ENCODE assay signal across 8 mouse cellular contexts in the genomic region with DNA sequence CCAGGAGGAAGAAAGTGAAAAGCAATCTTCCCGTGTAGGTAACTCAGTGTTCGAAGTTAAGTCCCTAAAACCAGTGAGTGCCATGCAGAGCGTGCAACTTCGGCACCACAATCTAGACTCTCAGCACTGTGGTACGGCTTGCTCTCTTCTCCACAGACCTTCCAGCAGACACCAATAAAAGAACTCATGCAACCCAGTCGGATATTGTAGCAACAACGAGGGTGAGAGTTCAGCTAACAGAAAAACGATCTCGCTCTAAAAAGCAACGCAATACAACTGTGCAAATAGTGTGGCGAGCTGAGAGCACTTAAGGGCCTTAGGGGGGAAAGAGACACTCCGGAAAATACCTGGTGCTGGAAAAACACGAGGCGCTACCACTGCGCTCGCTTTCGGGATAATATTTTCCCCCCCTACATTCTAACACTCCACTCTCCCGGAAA. TPM values are rescaled to one million over a fixed set of nuclear protein-coding genes. Genes with fewer than 3 reads are reported as not detected.
DNase-seq lines count a peak whose midpoint lies in the region; ATAC-seq and TF ChIP-seq lines count a peak whose summit lies in the region.

No protein-coding gene starts in this region.

- no peak for ATAC-seq in forebrain, embryonic 15.5 days (replicated peaks)
- no peak for ATAC-seq in limb, embryonic 15.5 days (ENCODE audit: insufficient number of reproducible peaks, low FRiP score, low TSS enrichment, low read depth)
- no peak for ATAC-seq in midbrain, embryonic 16.5 days

- no peaks in the 10 kb centered on the region for H3K27me3 ChIP-seq in forebrain, embryonic 15.5 days
- no peaks in the 10 kb centered on the region for H3K27me3 ChIP-seq in limb, embryonic 15.5 days
- H3K27me3 ChIP-seq in midbrain, embryonic 16.5 days (ENCODE audit: control insufficient read depth, insufficient read depth, low read depth, low read length) = no peaks in the 10 kb centered on the region

- H3K4me3 ChIP-seq in left cerebral cortex, adult 2 months = peak overlapping the region; percentile 96
- H3K4me3 ChIP-seq in forebrain, embryonic 15.5 days = peak overlapping the region; percentile 83
- peak overlapping the region; percentile 97 for H3K4me3 ChIP-seq in limb, embryonic 15.5 days
- H3K4me3 ChIP-seq in midbrain, embryonic 16.5 days (ENCODE audit: low read depth, low read length) = peak overlapping the region; percentile 99

- 0% methylated on average over 18 of the region's 18 CpGs for WGBS in forebrain, embryonic 15.5 days
- 0% methylated on average over 18 of the region's 18 CpGs for WGBS in limb, embryonic 15.5 days
- WGBS in midbrain, embryonic 16.5 days = under 1% methylated on average over 18 of the region's 18 CpGs

- H3K9me3 ChIP-seq in forebrain, embryonic 15.5 days = no peaks in the 10 kb centered on the region
- H3K9me3 ChIP-seq in limb, embryonic 15.5 days = no peaks in the 10 kb centered on the region
- no peaks in the 10 kb centered on the region for H3K9me3 ChIP-seq in midbrain, embryonic 16.5 days (replicated peaks; ENCODE audit: control insufficient read depth, low read length, poor library complexity, severe bottlenecking)

- no peaks in the 10 kb centered on the region for H3K36me3 ChIP-seq in forebrain, embryonic 15.5 days
- no peaks in the 10 kb centered on the region for H3K36me3 ChIP-seq in limb, embryonic 15.5 days
- no peaks in the 10 kb centered on the region for H3K36me3 ChIP-seq in midbrain, embryonic 16.5 days (ENCODE audit: control insufficient read depth, insufficient read depth, low read length)

- peak overlapping the region; percentile 96 for H3K27ac ChIP-seq in left cerebral cortex, adult 2 months
- peak overlapping the region; percentile 99 for H3K27ac ChIP-seq in forebrain, embryonic 15.5 days (replicated peaks)
- peak overlapping the region; percentile 98 for H3K27ac ChIP-seq in limb, embryonic 15.5 days
- H3K27ac ChIP-seq in midbrain, embryonic 16.5 days (ENCODE audit: low read length) = peak overlapping the region; percentile 99

- DNase-seq in left cerebral cortex, adult 2 months (ENCODE audit: extremely low spot score in 1 of 2, low spot score in 2 of 2) = no peak
- no peak for DNase-seq in left cerebral cortex, postnatal 10 days (ENCODE audit: extremely low spot score in 1 of 2, low spot score in 2 of 2)
- peak; percentile 39 for DNase-seq in adrenal gland, postnatal 14 days
- DNase-seq in frontal cortex, adult 2 months (ENCODE audit: extremely low spot score in 1 of 2, low spot score in 1 of 2) = no peak
- no peak for DNase-seq in gastrocnemius, postnatal 14 days

- no peak for TF ChIP-seq CTCF in left cerebral cortex, adult 2 months (IDR thresholded peaks at IDR 0.05)

- peak overlapping the region; percentile 54 for H3K4me2 ChIP-seq in forebrain, embryonic 15.5 days (replicated peaks)
- peak overlapping the region; percentile 51 for H3K4me2 ChIP-seq in limb, embryonic 15.5 days
- peak overlapping the region; percentile 78 for H3K4me2 ChIP-seq in midbrain, embryonic 16.5 days (ENCODE audit: low read length)

- peaks cover 44% of the 10 kb centered on the region for H3K4me1 ChIP-seq in forebrain, embryonic 15.5 days
- H3K4me1 ChIP-seq in limb, embryonic 15.5 days = peaks cover 24% of the 10 kb centered on the region
- H3K4me1 ChIP-seq in midbrain, embryonic 16.5 days (ENCODE audit: control insufficient read depth, insufficient read depth, low read length) = peaks cover 37% of the 10 kb centered on the region

- intact Hi-C loops in left cerebral cortex, adult 2 months (cut with DNase I) = loop anchor here (5.0 kb wide), 1 partner anchor 393 kb away; no protein-coding TSS in a partner anchor
- intact Hi-C loops in left cerebral cortex, postnatal 10 days (cut with DNase I) = no loop called here
- intact Hi-C loops in gastrocnemius, postnatal 14 days (cut with DNase I; ENCODE audit: low total_unique reads) = no loop called here

- peak overlapping the region; percentile 94 for H3K9ac ChIP-seq in forebrain, embryonic 15.5 days (replicated peaks)
- H3K9ac ChIP-seq in limb, embryonic 15.5 days = peak overlapping the region; percentile 99
- H3K9ac ChIP-seq in midbrain, embryonic 16.5 days (ENCODE audit: low read depth, low read length) = peak overlapping the region; percentile 98

RNA-seq across cellular contexts. Expression of a gene that starts 1.3 kb away (rescaled TPM):
- 10 to 100 TPM; 87.7 to 92.9 TPM for total RNA-seq in left cerebral cortex, adult 2 months (2021)
- total RNA-seq in left cerebral cortex, postnatal 10 days (2021) = 100 to 1,000 TPM; 103 TPM
- total RNA-seq in adrenal gland, postnatal 14 days (2021) = 117 and 124 TPM in 2 replicates
- polyA plus RNA-seq in forebrain, embryonic 15.5 days (2015; fragmentation: Nextera tagmentation; extraction: Ambion mirVana) = 77.5 and 80.5 TPM in 2 replicates
- polyA plus RNA-seq in limb, embryonic 15.5 days (2015; fragmentation: Nextera tagmentation; extraction: Ambion mirVana) = 83.5 and 98.8 TPM in 2 replicates
- polyA plus RNA-seq in midbrain, embryonic 16.5 days (2015; fragmentation: Nextera tagmentation; extraction: Ambion mirVana) = 74.8 and 79.1 TPM in 2 replicates
- polyA plus RNA-seq in frontal cortex, adult 2 months (2012; rRNA removed) = 44.5 and 44.6 TPM in 2 replicates
- 10 to 100 TPM; 56.6 to 61.0 TPM for total RNA-seq in gastrocnemius, postnatal 14 days (2021)
